Mouse (Mus musculus) C2C12 (cell line): ENCODE results near the gene Afp. TPM values are rescaled to one million over a fixed set of nuclear protein-coding genes. Genes with fewer than 3 reads are reported as not detected.

ENCODE experiments used
- H3K27me3 ChIP-seq: one replicate; pipeline ENCODE4 v1.6.1; 2011; ENCODE audit not compliant: control insufficient read depth, insufficient read depth, insufficient read length
- H3K36me3 ChIP-seq: one replicate; pipeline ENCODE4 v1.6.1; 2011; ENCODE audit not compliant: control insufficient read depth, insufficient read depth
- H3K4me3 ChIP-seq: one replicate; pipeline ENCODE4 v1.5.1; 2011; ENCODE audit warnings: mild to moderate bottlenecking, control low read depth; ENCODE audit not compliant: poor library complexity, insufficient read depth, severe bottlenecking
- H3K79me2 ChIP-seq: one replicate; pipeline ENCODE4 v1.6.1; 2011; ENCODE audit not compliant: control insufficient read depth, insufficient read depth
- H3K79me3 ChIP-seq: one replicate; pipeline ENCODE4 v1.6.1; 2011; ENCODE audit warnings: low read depth, control low read depth
- H3ac ChIP-seq: one replicate; pipeline ENCODE3; 2011; ENCODE audit warnings: low read depth; ENCODE audit not compliant: control insufficient read depth, insufficient read length
- CEBPB ChIP-seq: IDR thresholded peaks from one replicate; pipeline ENCODE4 v1.6.1; 2011; ENCODE audit warnings: low read depth, mild to moderate bottlenecking, control low read depth, moderate library complexity
- CTCF ChIP-seq: IDR thresholded peaks from one replicate; pipeline ENCODE4 v1.5.1; 2011; ENCODE audit not compliant: control insufficient read depth, insufficient read depth, insufficient read length
- FOSL1 ChIP-seq: IDR thresholded peaks from one replicate; pipeline ENCODE4 v1.8.0; 2011; ENCODE audit warnings: mild to moderate bottlenecking, low read length; ENCODE audit not compliant: poor library complexity, insufficient read depth, severe bottlenecking
- MAX ChIP-seq: IDR thresholded peaks from one replicate; pipeline ENCODE4 v1.6.1; 2011; ENCODE audit warnings: mild to moderate bottlenecking, control low read depth
- MYOD1 ChIP-seq: IDR thresholded peaks from one replicate; pipeline ENCODE4 v1.6.1; 2011; ENCODE audit warnings: low read depth; ENCODE audit not compliant: control insufficient read depth, insufficient read length
- MYOG ChIP-seq: IDR thresholded peaks from one replicate; pipeline ENCODE4 v1.6.1; 2011; ENCODE audit not compliant: control insufficient read depth, insufficient read length; ENCODE audit errors: extremely low read depth
- USF1 ChIP-seq: IDR thresholded peaks from one replicate; pipeline ENCODE4 v1.6.1; 2011; ENCODE audit warnings: low read depth, mild to moderate bottlenecking, control low read depth, moderate library complexity
- polyA plus RNA-seq: library from polyadenylated mRNA; unstranded; fragments of >200 nt; fragmentation: generic; extraction: Trizol; gene quantifications from one replicate; pipeline ENCODE4 v1.2.1, GENCODE M21; 2012; ENCODE audit warnings: missing spikeins

Gene Afp
- polyA plus RNA-seq, 1 experiment, result 0.26 TPM

GRCm38 (mm10) chr5:90460619-90461018 lies 29.9 kb upstream of the Afp start, which contains the start of gene Alb:
Gene Alb (plus strand): TSS chr5:90460897.
- Histone ChIP-seq H3K36me3 (no peaks in the 10 kb centered on the region), H3K79me2 (no peaks in the 10 kb centered on the region), H3K79me3 (no peaks in the 10 kb centered on the region), H3ac (no peak within 1 kb of the TSS), H3K27me3 (peaks cover 6% of the 10 kb centered on the region), H3K4me3 (no peak within 1 kb of the TSS)
- no peak for TF ChIP-seq USF1
- no peak for TF ChIP-seq CEBPB
- TF ChIP-seq FOSL1, result no peak

GRCm38 (mm10) chr5:90466806-90467205 lies 23.7 kb upstream of the Afp start:
- Histone ChIP-seq H3K27me3 (peaks cover 12% of the 10 kb centered on the region), H3K79me2 (no peaks in the 10 kb centered on the region), H3ac (no peak overlapping the region), H3K79me3 (no peaks in the 10 kb centered on the region), H3K4me3 (no peak overlapping the region), H3K36me3 (no peaks in the 10 kb centered on the region)
- TF ChIP-seq CTCF (no peak), MYOD1 (no peak), MYOG (no peak), USF1 (no peak), CEBPB (no peak), FOSL1 (no peak), MAX (no peak)

- H3K79me2 ChIP-seq, result no peaks in the 10 kb centered on the region
- H3K27me3 ChIP-seq, result peaks cover 12% of the 10 kb centered on the region
- H3ac ChIP-seq, result no peak overlapping the region
- H3K79me3 ChIP-seq, result no peaks in the 10 kb centered on the region
- no peak overlapping the region for H3K4me3 ChIP-seq
- no peaks in the 10 kb centered on the region for H3K36me3 ChIP-seq
- TF ChIP-seq MYOG, result no peak
- TF ChIP-seq MAX, result no peak
- TF ChIP-seq CTCF, result no peak
- TF ChIP-seq USF1, result no peak
- TF ChIP-seq CEBPB, result no peak
- no peak for TF ChIP-seq FOSL1
- no peak for TF ChIP-seq MYOD1
Measured at GRCm38 (mm10) chr5:90467245-90467644, 23.3 kb upstream of the Afp start.

GRCm38 (mm10) chr5:90470836-90471235 lies 19.7 kb upstream of the Afp start:
- peaks cover 6% of the 10 kb centered on the region for H3K27me3 ChIP-seq
- H3K4me3 ChIP-seq, result no peak overlapping the region
- no peak for TF ChIP-seq MAX
- no peak for TF ChIP-seq CTCF
- TF ChIP-seq MYOD1, result no peak
- TF ChIP-seq CEBPB, result no peak
- TF ChIP-seq FOSL1, result no peak
- TF ChIP-seq USF1, result no peak
- no peak for TF ChIP-seq MYOG
- H3K79me2 ChIP-seq, result no peaks in the 10 kb centered on the region
- H3ac ChIP-seq, result no peak overlapping the region
- no peaks in the 10 kb centered on the region for H3K36me3 ChIP-seq
- no peaks in the 10 kb centered on the region for H3K79me3 ChIP-seq

GRCm38 (mm10) chr5:90473902-90474301 lies 16.6 kb upstream of the Afp start:
- H3K36me3 ChIP-seq, result no peaks in the 10 kb centered on the region
- peaks cover 6% of the 10 kb centered on the region for H3K27me3 ChIP-seq
- TF ChIP-seq CTCF (no peak), MYOD1 (no peak), CEBPB (no peak), MAX (no peak), USF1 (no peak), FOSL1 (no peak), MYOG (no peak)
- no peaks in the 10 kb centered on the region for H3K79me3 ChIP-seq
- H3ac ChIP-seq, result no peak overlapping the region
- no peak overlapping the region for H3K4me3 ChIP-seq
- H3K79me2 ChIP-seq, result no peaks in the 10 kb centered on the region

- Histone ChIP-seq H3K79me3 (no peaks in the 10 kb centered on the region), H3K27me3 (peaks cover 6% of the 10 kb centered on the region), H3ac (no peak overlapping the region), H3K79me2 (no peaks in the 10 kb centered on the region), H3K36me3 (no peaks in the 10 kb centered on the region), H3K4me3 (no peak overlapping the region)
- no peak for TF ChIP-seq MYOD1
- no peak for TF ChIP-seq FOSL1
- no peak for TF ChIP-seq MYOG
- TF ChIP-seq CEBPB, result no peak
- TF ChIP-seq MAX, result no peak
- TF ChIP-seq CTCF, result no peak
- no peak for TF ChIP-seq USF1
Measured at GRCm38 (mm10) chr5:90474369-90474768, 16.2 kb upstream of the Afp start.
